Mouse (Mus musculus) kidney, adult 2 months (tissue): ENCODE measurements at regions not wholly inside any gene's neighbourhood (a gene's known extent, or its start where the extent isn't known, plus 50 kb on each side); places are given as distances from the start of the nearest gene placed in this dataset.

Experiments
- CTCF ChIP-seq: fragments of 200-500 bp; conservative IDR thresholded peaks from 2 replicates; pipeline ENCODE4 v1.5.1; 2011; ENCODE audit warnings: low read depth, mild to moderate bottlenecking, control low read depth, low read length, moderate library complexity, mixed read lengths; ENCODE audit not compliant: insufficient read depth, insufficient read length
- POLR2A ChIP-seq: fragments of 200-500 bp; IDR thresholded peaks from one replicate; pipeline ENCODE4 v1.6.1; 2011; ENCODE audit warnings: low read depth, low read length, control low read depth

DNA sequence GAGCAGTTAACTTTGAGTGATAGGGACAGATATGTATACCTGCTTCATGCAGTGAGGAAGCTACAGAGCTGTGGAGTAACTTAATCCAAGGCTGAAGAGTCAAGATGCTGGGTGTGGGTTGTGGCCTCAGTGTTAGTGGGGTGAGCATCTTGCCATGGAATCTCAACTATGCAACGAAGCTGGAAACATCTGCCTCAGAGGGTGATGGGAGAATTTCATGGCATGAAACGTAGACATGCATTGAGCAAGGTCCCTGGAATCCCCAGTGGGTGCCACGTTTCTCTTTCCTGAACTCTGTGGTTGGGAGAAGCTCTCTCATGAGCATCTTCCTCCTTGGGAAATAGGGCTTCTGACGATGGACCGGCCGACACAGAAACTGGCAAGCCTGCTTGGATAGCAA, 208.4 kb upstream of the Dio3 start:
- TF ChIP-seq CTCF (no peak), POLR2A (no peak)
